Mouse (Mus musculus): ENCODE results near the gene Smarca4. TPM values are rescaled to one million over a fixed set of nuclear protein-coding genes. Genes with fewer than 3 reads are reported as not detected.

The Smarca4 gene
- total RNA-seq, 2 experiments from 2014 or later, result 122 to 123 TPM

- DNase-seq (ENCODE audit: low spot score in 2 of 2), result no peak
These were observed 133.6 kb downstream of the Smarca4 start for GRCm38 (mm10) chr9:21749382-21750118.

DNA sequence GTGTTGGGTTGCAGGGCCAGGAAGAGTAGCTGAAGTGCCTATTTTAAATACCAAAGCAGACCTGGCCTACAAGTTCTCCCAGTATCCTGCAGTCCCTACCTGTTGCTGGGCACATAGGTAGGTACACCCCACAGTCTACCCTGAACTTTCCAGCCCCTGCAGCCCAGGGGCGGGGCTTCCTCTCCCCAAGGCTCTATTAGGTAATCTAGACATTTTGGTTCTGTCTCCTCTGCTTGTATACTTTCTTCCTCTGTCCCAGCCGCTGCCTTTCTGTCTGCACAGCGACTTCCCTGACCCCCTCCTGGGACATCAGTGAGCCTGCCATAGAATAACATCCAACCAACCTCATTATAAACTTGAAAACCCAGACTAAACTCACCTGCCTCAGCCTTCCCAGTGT lies 134.4 kb downstream of the Smarca4 start:
- DNase-seq (ENCODE audit: low spot score in 2 of 2), result no peak

DNA sequence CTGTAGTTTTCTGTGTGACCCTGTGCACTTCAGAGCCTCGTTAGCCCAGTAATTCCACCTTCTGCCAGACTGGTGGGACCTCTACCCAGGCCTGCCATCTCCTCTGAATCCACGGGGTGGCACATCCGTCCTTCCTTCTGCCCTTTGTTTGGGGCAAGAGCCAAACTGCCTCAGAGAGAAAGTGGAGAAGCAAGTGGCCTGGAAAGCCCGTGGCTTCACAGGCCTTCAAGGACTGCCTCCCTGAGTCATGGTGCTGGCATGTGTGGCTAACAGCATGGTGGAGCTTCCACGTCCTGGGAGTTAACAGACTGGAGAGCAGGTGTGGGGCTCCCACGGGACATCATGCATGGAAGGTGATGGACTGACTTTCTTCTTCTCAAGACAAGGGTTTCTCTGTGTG lies 135.4 kb downstream of the Smarca4 start:
- DNase-seq (ENCODE audit: low spot score in 2 of 2), result peak in 1 of 2 experiments; percentile 45

- no peak for DNase-seq (ENCODE audit: low spot score in 2 of 2)
These were observed 136.4 kb downstream of the Smarca4 start for GRCm38 (mm10) chr9:21752252-21752792.

Small RNA genes within 50 kb of the gene (microRNA-seq; reads per million reads assigned to microRNA genes)
- 0 reads per million in 2 experiments for gene Mir1946b

Other genes with a start within 250 kb of the Smarca4 start
- gene Ilf3, start 248.3 kb upstream of the Smarca4 start, total RNA-seq (2021), result 10 to 100 TPM; 92.4 to 96.7 TPM
- gene Qtrt1, start 204.3 kb upstream of the Smarca4 start, total RNA-seq (2021), result 10 to 100 TPM; 34.2 to 42.0 TPM
- gene Dnm2, start 191.3 kb upstream of the Smarca4 start, total RNA-seq (2021), result 10 to 100 TPM; 65.2 to 67.7 TPM
- 10 to 100 TPM; 17.7 to 21.2 TPM for gene Tmed1, start 105.9 kb upstream of the Smarca4 start, total RNA-seq (2021)
- gene AB124611, start 90.0 kb upstream of the Smarca4 start, total RNA-seq (2021), result under 1 TPM; 0.30 to 0.67 TPM
- gene Carm1, start 69.3 kb upstream of the Smarca4 start, total RNA-seq (2021), result 10 to 100 TPM; 75.7 to 84.3 TPM
- gene Timm29, start 23.4 kb upstream of the Smarca4 start, total RNA-seq (2021), result 10 to 100 TPM; 53.7 to 54.6 TPM
- 10 to 100 TPM; 11.3 to 12.3 TPM for gene Yipf2, start 23.3 kb upstream of the Smarca4 start, total RNA-seq (2021)
- 10 to 100 TPM; 17.2 to 21.3 TPM for gene Ldlr, start 107.3 kb downstream of the Smarca4 start, total RNA-seq (2021)
- gene Spc24, start 144.1 kb downstream of the Smarca4 start, total RNA-seq (2021), result 1 to 10 TPM; 4.6 to 6.4 TPM
- gene Kank2, start 182.6 kb downstream of the Smarca4 start, total RNA-seq (2021), result 1 to 10 TPM; 7.5 to 7.8 TPM
- gene Angptl8, start 219.3 kb downstream of the Smarca4 start, total RNA-seq (2021), result not detected
- 10 to 100 TPM; 32.6 to 34.5 TPM for gene Dock6, start 236.5 kb downstream of the Smarca4 start, total RNA-seq (2021)